Mouse (Mus musculus) MEL (cell line): ENCODE measurements at regions not wholly inside any gene's neighbourhood (a gene's known extent, or its start where the extent isn't known, plus 50 kb on each side); places are given as distances from the start of the nearest gene placed in this dataset.
A peak's percentile ranks its signal among the peaks of the same experiment; 100 is the strongest.

Experiments
- DNase-seq: peaks from one replicate; pipeline ENCODE4 v3.0.0; 2011; ENCODE audit warnings: low read depth, low spot score
- H3K27ac ChIP-seq: 2 replicates; pipeline ENCODE4 v1.5.1; 2012; ENCODE audit warnings: low read depth, mild to moderate bottlenecking, control low read depth, low read length, moderate library complexity; ENCODE audit not compliant: control insufficient read depth
- H3K27me3 ChIP-seq, 2 experiments: fragments of 150-350 bp in 1 of 2; sonication (generic) in 1 of 2; 2 replicates each; pipeline ENCODE4 v1.6.1; 2012; ENCODE audit warnings: low read length in 2 of 2, mild to moderate bottlenecking in 2 of 2, improper control_type of control experiment in 1 of 2, moderate library complexity in 1 of 2; ENCODE audit not compliant: insufficient read depth in 2 of 2, control insufficient read depth in 1 of 2
- H3K36me3 ChIP-seq, 2 experiments: 2 replicates each; pipeline ENCODE4 v1.6.1; 2012 to 2014; ENCODE audit warnings: low read length in 2 of 2, improper control_type of control experiment in 1 of 2, inconsistent platforms in 1 of 2, mild to moderate bottlenecking in 1 of 2; ENCODE audit not compliant: insufficient read depth in 2 of 2, control insufficient read depth in 1 of 2
- H3K4me1 ChIP-seq, 2 experiments: fragments of 150-350 bp in 1 of 2; sonication (generic) in 1 of 2; 2 replicates each; pipeline ENCODE4 v1.6.1; 2012; ENCODE audit warnings: low read length in 2 of 2, improper control_type of control experiment in 1 of 2, mild to moderate bottlenecking in 1 of 2; ENCODE audit not compliant: insufficient read depth in 2 of 2, control insufficient read depth in 1 of 2
- H3K4me3 ChIP-seq, 2 experiments: fragments of 150-350 bp in 1 of 2; sonication (generic) in 1 of 2; 2 replicates each; pipeline ENCODE4 v1.5.1; 2012; ENCODE audit warnings: low read depth in 2 of 2, low read length in 2 of 2, mild to moderate bottlenecking in 2 of 2, moderate library complexity in 2 of 2, control low read depth in 1 of 2, improper control_type of control experiment in 1 of 2; ENCODE audit not compliant: control insufficient read depth in 1 of 2, insufficient read depth in 1 of 2
- H3K79me2 ChIP-seq: 2 replicates; pipeline ENCODE4 v1.6.1; 2012; ENCODE audit warnings: mild to moderate bottlenecking, low read length, moderate library complexity; ENCODE audit not compliant: control insufficient read depth, poor library complexity, insufficient read depth
- H3K9ac ChIP-seq: 2 replicates; pipeline ENCODE4 v1.6.1; 2012; ENCODE audit warnings: low read depth, mild to moderate bottlenecking, control low read depth, low read length, moderate library complexity; ENCODE audit not compliant: control insufficient read depth, poor library complexity, severe bottlenecking
- H3K9me3 ChIP-seq: fragments of 150-350 bp; sonication (generic); replicated peaks from 2 replicates; pipeline ENCODE4 v1.6.1; 2012; ENCODE audit warnings: mild to moderate bottlenecking, low read length, improper control_type of control experiment, moderate library complexity; ENCODE audit not compliant: insufficient read depth
- BHLHE40 ChIP-seq: IDR thresholded peaks from 2 replicates; pipeline ENCODE4 v1.6.1; 2012; ENCODE audit warnings: low read depth, mild to moderate bottlenecking, inconsistent platforms, low read length, improper control_type of control experiment, borderline replicate concordance
- ELF1 ChIP-seq: IDR thresholded peaks from 2 replicates; pipeline ENCODE4 v1.6.1; 2014; ENCODE audit warnings: low read depth, mild to moderate bottlenecking, inconsistent platforms, low read length, improper control_type of control experiment, moderate library complexity
- EP300 ChIP-seq, 2 experiments: IDR thresholded peaks; 2 replicates each; pipeline ENCODE4 v1.6.1; 2011; ENCODE audit warnings: improper control_type of control experiment in 2 of 2, low read length in 2 of 2, low read depth in 1 of 2, mild to moderate bottlenecking in 1 of 2
- ETS1 ChIP-seq: IDR thresholded peaks from 2 replicates; pipeline ENCODE4 v1.6.1; 2012; ENCODE audit warnings: low read depth, mild to moderate bottlenecking, inconsistent platforms, low read length, improper control_type of control experiment, moderate library complexity
- MAZ ChIP-seq: IDR thresholded peaks from 2 replicates; pipeline ENCODE4 v1.6.1; 2012; ENCODE audit warnings: low read depth, mild to moderate bottlenecking, inconsistent platforms, low read length, improper control_type of control experiment
- MEF2A ChIP-seq: IDR thresholded peaks from 2 replicates; pipeline ENCODE4 v1.6.1; 2014; ENCODE audit warnings: low read depth, mild to moderate bottlenecking, inconsistent platforms, low read length, improper control_type of control experiment; ENCODE audit not compliant: poor library complexity, insufficient replicate concordance, severe bottlenecking; ENCODE audit errors: extremely low read depth
- MXI1 ChIP-seq: IDR thresholded peaks from 2 replicates; pipeline ENCODE4 v1.6.1; 2011; ENCODE audit warnings: mild to moderate bottlenecking, low read depth, low read length, improper control_type of control experiment
- MYB ChIP-seq: IDR thresholded peaks from 2 replicates; pipeline ENCODE4 v1.6.1; 2011; ENCODE audit warnings: mild to moderate bottlenecking, low read depth, low read length, improper control_type of control experiment
- MYC ChIP-seq: IDR thresholded peaks from 2 replicates; pipeline ENCODE4 v1.6.1; 2011; ENCODE audit warnings: low read depth, mild to moderate bottlenecking, low read length, improper control_type of control experiment, moderate library complexity
- POLR2A ChIP-seq, 2 experiments: IDR thresholded peaks; 2 replicates each; pipeline ENCODE4 v1.6.1; 2011 to 2012; ENCODE audit warnings: low read length in 2 of 2, mild to moderate bottlenecking in 2 of 2, control low read depth in 1 of 2, improper control_type of control experiment in 1 of 2, low read depth in 1 of 2, moderate library complexity in 1 of 2; ENCODE audit not compliant: control insufficient read depth in 1 of 2, insufficient read depth in 1 of 2, poor library complexity in 1 of 2
- POLR2AphosphoS5 ChIP-seq: IDR thresholded peaks from 2 replicates; pipeline ENCODE4 v1.6.1; 2012; ENCODE audit warnings: low read depth, borderline replicate concordance, mild to moderate bottlenecking, inconsistent platforms, low read length, moderate library complexity, mixed read lengths
- RAD21 ChIP-seq: IDR thresholded peaks from 2 replicates; pipeline ENCODE4 v1.6.1; 2011; ENCODE audit warnings: mild to moderate bottlenecking, low read depth, low read length, improper control_type of control experiment
- RCOR1 ChIP-seq: IDR thresholded peaks from 2 replicates; pipeline ENCODE4 v1.6.1; 2012; ENCODE audit warnings: low read depth, mild to moderate bottlenecking, inconsistent platforms, low read length, improper control_type of control experiment
- SMC3 ChIP-seq: IDR thresholded peaks from 2 replicates; pipeline ENCODE4 v1.6.1; 2011; ENCODE audit warnings: low read depth, low read length, improper control_type of control experiment
- TAL1 ChIP-seq: IDR thresholded peaks from 2 replicates; pipeline ENCODE4 v1.6.1; 2012; ENCODE audit warnings: mild to moderate bottlenecking, inconsistent platforms, low read length, moderate library complexity, mixed read lengths
- TBP ChIP-seq: IDR thresholded peaks from 2 replicates; pipeline ENCODE4 v1.8.0; 2011; ENCODE audit warnings: low read depth, low read length, improper control_type of control experiment
- TCF12 ChIP-seq: IDR thresholded peaks from 2 replicates; pipeline ENCODE4 v1.6.1; 2014; ENCODE audit warnings: low read depth, mild to moderate bottlenecking, inconsistent platforms, low read length, improper control_type of control experiment, moderate library complexity
- UBTF ChIP-seq: IDR thresholded peaks from 2 replicates; pipeline ENCODE4 v1.6.1; 2012; ENCODE audit warnings: low read depth, mild to moderate bottlenecking, inconsistent platforms, low read length, improper control_type of control experiment, moderate library complexity, borderline replicate concordance; ENCODE audit not compliant: insufficient read depth
- ZKSCAN1 ChIP-seq: IDR thresholded peaks from 2 replicates; pipeline ENCODE4 v1.6.1; 2012; ENCODE audit warnings: low read depth, mild to moderate bottlenecking, inconsistent platforms, low read length, improper control_type of control experiment, moderate library complexity
- ZNF384 ChIP-seq: IDR thresholded peaks from 2 replicates; pipeline ENCODE4 v1.6.1; 2012; ENCODE audit warnings: low read depth, mild to moderate bottlenecking, inconsistent platforms, low read length, improper control_type of control experiment

DNA sequence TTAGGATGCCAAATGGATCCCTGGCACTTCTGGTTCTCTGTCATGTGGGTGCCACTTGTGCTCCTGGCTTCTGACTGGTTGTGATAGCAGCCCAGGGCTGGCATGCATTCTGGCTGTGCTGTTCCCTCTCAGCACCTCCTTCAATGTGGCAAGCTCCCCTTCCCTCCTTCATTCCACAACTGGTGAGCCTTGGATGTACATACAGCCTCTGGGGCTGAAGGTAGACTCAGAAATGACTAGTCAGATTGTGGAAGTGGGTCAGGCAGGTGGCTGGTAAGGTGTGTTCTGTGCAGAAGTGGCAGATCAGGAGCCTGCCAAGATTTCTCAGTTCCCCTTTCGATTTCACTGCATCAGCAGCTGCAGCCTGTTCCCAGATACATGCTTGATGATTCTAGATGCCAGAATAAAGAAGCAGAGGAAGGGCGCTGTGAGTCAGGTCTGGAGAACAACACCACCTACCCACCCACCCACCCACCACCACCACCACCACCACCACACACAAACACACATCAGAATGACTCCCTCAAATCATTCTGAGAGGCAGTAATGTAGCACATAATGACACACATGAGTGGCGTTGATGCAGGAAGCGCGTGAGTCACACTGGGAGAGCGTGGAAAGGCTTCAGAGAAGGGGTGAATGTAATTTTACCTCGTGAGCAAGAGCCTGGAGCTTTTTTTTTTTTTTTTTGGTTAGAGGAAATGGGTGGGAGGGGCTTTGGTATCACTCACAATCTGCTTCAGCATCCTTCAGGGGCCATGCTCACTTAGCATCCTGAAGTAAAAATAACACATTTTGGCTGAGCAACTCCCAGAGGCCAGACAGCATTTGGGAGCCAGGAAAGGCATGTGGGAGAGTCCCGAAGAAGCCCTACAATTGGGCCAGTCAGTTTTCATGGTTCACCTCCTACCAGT lies 104.6 kb upstream of the Eci2 start:
- H3K4me3 ChIP-seq = no peak overlapping the region
- no peak overlapping the region for H3K27ac ChIP-seq
- no peak overlapping the region for H3K9ac ChIP-seq
- H3K9me3 ChIP-seq = no peaks in the 10 kb centered on the region
- no peaks in the 10 kb centered on the region for H3K27me3 ChIP-seq
- H3K36me3 ChIP-seq = peaks cover 0 to 13% of the 10 kb centered on the region in 2 experiments; a peak in 2 of 4 replicates
- TF ChIP-seq EP300 (IDR thresholded peaks at IDR 0.05; ENCODE audit: low read depth in 1 of 2, low read length in 2 of 2) (peak; percentile 17 to 41; a peak in 1 of 4 replicates), POLR2AphosphoS5 (no peak), ZKSCAN1 (no peak), TBP (no peak), TCF12 (peak; percentile 5; the same call in 1 of the 2 replicates), ZNF384 (peak; percentile 71)
- H3K4me1 ChIP-seq = peaks cover 8 to 26% of the 10 kb centered on the region in 2 experiments; a peak in 3 of 4 replicates
- no peaks in the 10 kb centered on the region for H3K79me2 ChIP-seq
- peak; percentile 62 for DNase-seq

DNA sequence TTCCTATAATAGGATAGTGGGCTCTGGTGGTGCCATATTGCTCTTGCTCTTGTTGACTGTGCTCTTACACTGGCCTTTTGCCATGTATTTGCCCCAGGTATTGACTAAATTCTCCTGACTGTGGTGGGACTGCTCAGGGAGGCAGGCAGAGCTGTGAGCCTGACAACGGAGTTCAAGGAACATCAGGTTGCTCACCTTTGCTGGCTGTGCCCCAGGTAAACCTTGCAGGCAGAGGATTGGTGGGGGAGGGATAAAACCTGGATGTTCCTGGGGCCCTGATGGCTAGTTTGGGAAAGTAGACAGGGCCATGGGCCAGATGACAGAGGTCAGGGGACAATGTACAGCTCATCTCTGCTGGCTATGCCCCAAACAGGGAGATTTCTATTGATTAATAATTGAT lies 124.7 kb upstream of the Eci2 start:
- no peak for TF ChIP-seq BHLHE40
- no peak for TF ChIP-seq RCOR1
- no peak for TF ChIP-seq TAL1
- no peak for TF ChIP-seq RAD21
- no peak for TF ChIP-seq SMC3
- TF ChIP-seq ETS1 = no peak
- no peak for TF ChIP-seq MYC
- no peak for TF ChIP-seq EP300 (IDR thresholded peaks at IDR 0.05; ENCODE audit: low read depth in 1 of 2, low read length in 2 of 2)
- TF ChIP-seq ELF1 = no peak
- TF ChIP-seq MEF2A = no peak
- TF ChIP-seq POLR2A (IDR thresholded peaks at IDR 0.05; ENCODE audit: control insufficient read depth in 1 of 2, insufficient read depth in 1 of 2, low read depth in 1 of 2, low read length in 2 of 2, poor library complexity in 1 of 2) = no peak
- no peak for TF ChIP-seq MAZ
- no peak for TF ChIP-seq MXI1
- TF ChIP-seq UBTF = no peak
- TF ChIP-seq TCF12 = no peak
- TF ChIP-seq MYB = no peak
- TF ChIP-seq ZNF384 = no peak
- no peaks in the 10 kb centered on the region for H3K79me2 ChIP-seq
- no peak overlapping the region for H3K9ac ChIP-seq
- H3K27ac ChIP-seq = no peak overlapping the region
- H3K4me1 ChIP-seq = no peaks in the 10 kb centered on the region
- H3K9me3 ChIP-seq = no peaks in the 10 kb centered on the region
- no peak overlapping the region for H3K4me3 ChIP-seq
- DNase-seq = no peak
- H3K36me3 ChIP-seq = no peaks in the 10 kb centered on the region
- no peaks in the 10 kb centered on the region; a peak in 1 of 4 replicates for H3K27me3 ChIP-seq
